Mouse (Mus musculus): ENCODE measurements around the gene Prkca. TPM values are rescaled to one million over a fixed set of nuclear protein-coding genes. Genes with fewer than 3 reads are reported as not detected.

The Prkca gene
- total and polyA plus RNA-seq, 3 experiments: 11.6 to 33.4 (median 32.2) TPM

- H3K4me1 ChIP-seq (ENCODE audit: control insufficient read depth, insufficient read depth, low read length): no peaks in the 10 kb centered on the region; the same call in 1 of the 2 replicates
- H3K79me2 ChIP-seq (replicated peaks; ENCODE audit: control insufficient read depth, insufficient read depth, low read length): no peaks in the 10 kb centered on the region
- no peak overlapping the region for H3K27ac ChIP-seq
- intact Hi-C loops (cut with DNase I): no loop called here
- WGBS: 90% methylated on average over 11 of the region's 11 CpGs
- H3K27me3 ChIP-seq (ENCODE audit: control insufficient read depth, insufficient read depth, low read length): no peaks in the 10 kb centered on the region
- H3K36me3 ChIP-seq (ENCODE audit: control insufficient read depth, insufficient read depth, low read length): no peaks in the 10 kb centered on the region
- H3K9ac ChIP-seq (ENCODE audit: low read depth, low read length): no peak overlapping the region
- TF ChIP-seq CTCF (IDR thresholded peaks at IDR 0.05) (no peak), EP300 (IDR thresholded peaks at IDR 0.05; ENCODE audit: insufficient read depth, low read depth, low read length) (no peak), POLR2A (IDR thresholded peaks at IDR 0.05; ENCODE audit: insufficient read depth, low read depth, low read length) (no peak)
- DNase-seq: no peak
- H3K4me3 ChIP-seq: no peak overlapping the region
Observed at GRCm38 (mm10) chr11:107931288-107931687, 412.4 kb downstream of the Prkca start.

- no peaks in the 10 kb centered on the region; the same call in 1 of the 2 replicates for H3K4me1 ChIP-seq (ENCODE audit: control insufficient read depth, insufficient read depth, low read length)
- TF ChIP-seq EP300 (IDR thresholded peaks at IDR 0.05; ENCODE audit: insufficient read depth, low read depth, low read length): no peak
- TF ChIP-seq CTCF (IDR thresholded peaks at IDR 0.05): no peak
- TF ChIP-seq POLR2A (IDR thresholded peaks at IDR 0.05; ENCODE audit: insufficient read depth, low read depth, low read length): no peak
- H3K27ac ChIP-seq: no peak overlapping the region
- 51% methylated on average over 3 of the region's 3 CpGs for WGBS
- H3K4me3 ChIP-seq: no peak overlapping the region
- no peak for DNase-seq
- H3K79me2 ChIP-seq (replicated peaks; ENCODE audit: control insufficient read depth, insufficient read depth, low read length): no peaks in the 10 kb centered on the region
- no peaks in the 10 kb centered on the region for H3K36me3 ChIP-seq (ENCODE audit: control insufficient read depth, insufficient read depth, low read length)
- H3K9ac ChIP-seq (ENCODE audit: low read depth, low read length): no peak overlapping the region
- H3K27me3 ChIP-seq (ENCODE audit: control insufficient read depth, insufficient read depth, low read length): no peaks in the 10 kb centered on the region
- intact Hi-C loops (cut with DNase I): no loop called here
Observed at GRCm38 (mm10) chr11:107929712-107930111, 414.0 kb downstream of the Prkca start.

- Histone ChIP-seq H3K27me3 (ENCODE audit: control insufficient read depth, insufficient read depth, low read length) (peaks cover 2% of the 10 kb centered on the region; the same call in 1 of the 2 replicates), H3K79me2 (replicated peaks; ENCODE audit: control insufficient read depth, insufficient read depth, low read length) (no peaks in the 10 kb centered on the region), H3K4me3 (no peak overlapping the region), H3K27ac (no peak overlapping the region), H3K36me3 (ENCODE audit: control insufficient read depth, insufficient read depth, low read length) (no peaks in the 10 kb centered on the region), H3K9ac (ENCODE audit: low read depth, low read length) (no peak overlapping the region), H3K4me1 (ENCODE audit: control insufficient read depth, insufficient read depth, low read length) (no peaks in the 10 kb centered on the region)
- TF ChIP-seq EP300 (IDR thresholded peaks at IDR 0.05; ENCODE audit: insufficient read depth, low read depth, low read length) (no peak), POLR2A (IDR thresholded peaks at IDR 0.05; ENCODE audit: insufficient read depth, low read depth, low read length) (no peak), CTCF (IDR thresholded peaks at IDR 0.05) (no peak)
- WGBS: 42% methylated on average over 16 of the region's 16 CpGs
- DNase-seq: no peak
- intact Hi-C loops (cut with DNase I): no loop called here
Observed at GRCm38 (mm10) chr11:107919852-107920508, 423.7 kb downstream of the Prkca start.

- intact Hi-C loops (cut with DNase I): no loop called here
- WGBS: 59% methylated on average over 9 of the region's 9 CpGs
- H3K27me3 ChIP-seq (ENCODE audit: control insufficient read depth, insufficient read depth, low read length): peaks cover 3% of the 10 kb centered on the region; the same call in 1 of the 2 replicates
Observed at GRCm38 (mm10) chr11:107917721-107918235, 425.9 kb downstream of the Prkca start.

GRCm38 (mm10) chr11:107914634-107915226 is 429.0 kb downstream of the Prkca start, which contains the start of gene Cacng5:
TSS of gene Cacng5 (minus strand) at chr11:107915055.
- DNase-seq: no peak
- WGBS: 6% methylated on average over 36 of the region's 36 CpGs
- Histone ChIP-seq H3K79me2 (replicated peaks; ENCODE audit: control insufficient read depth, insufficient read depth, low read length) (no peaks in the 10 kb centered on the region), H3K4me3 (no peak within 1 kb of the TSS), H3K4me1 (ENCODE audit: control insufficient read depth, insufficient read depth, low read length) (no peaks in the 10 kb centered on the region), H3K9ac (ENCODE audit: low read depth, low read length) (no peak within 1 kb of the TSS), H3K27ac (no peak within 1 kb of the TSS), H3K36me3 (ENCODE audit: control insufficient read depth, insufficient read depth, low read length) (no peaks in the 10 kb centered on the region), H3K27me3 (ENCODE audit: control insufficient read depth, insufficient read depth, low read length) (peaks cover 2% of the 10 kb centered on the region; the same call in 1 of the 2 replicates)
- intact Hi-C loops (cut with DNase I): no loop called here
- no peak for TF ChIP-seq POLR2A (IDR thresholded peaks at IDR 0.05; ENCODE audit: insufficient read depth, low read depth, low read length)
- TF ChIP-seq EP300 (IDR thresholded peaks at IDR 0.05; ENCODE audit: insufficient read depth, low read depth, low read length): no peak
- no peak for TF ChIP-seq CTCF (IDR thresholded peaks at IDR 0.05)

More at GRCm38 (mm10) chr11:107917721-107918235, 425.9 kb downstream of the Prkca start:
- no peak overlapping the region for H3K4me3 ChIP-seq
- no peak for TF ChIP-seq EP300 (IDR thresholded peaks at IDR 0.05; ENCODE audit: insufficient read depth, low read depth, low read length)
- TF ChIP-seq CTCF (IDR thresholded peaks at IDR 0.05): no peak
- TF ChIP-seq POLR2A (IDR thresholded peaks at IDR 0.05; ENCODE audit: insufficient read depth, low read depth, low read length): no peak
- H3K36me3 ChIP-seq (ENCODE audit: control insufficient read depth, insufficient read depth, low read length): no peaks in the 10 kb centered on the region
- H3K79me2 ChIP-seq (replicated peaks; ENCODE audit: control insufficient read depth, insufficient read depth, low read length): no peaks in the 10 kb centered on the region
- no peak overlapping the region for H3K9ac ChIP-seq (ENCODE audit: low read depth, low read length)
- no peak for DNase-seq
- H3K27ac ChIP-seq: no peak overlapping the region
- H3K4me1 ChIP-seq (ENCODE audit: control insufficient read depth, insufficient read depth, low read length): no peaks in the 10 kb centered on the region

GRCm38 (mm10) chr11:107913317-107913716 is 430.4 kb downstream of the Prkca start:
- no peaks in the 10 kb centered on the region for H3K4me1 ChIP-seq (ENCODE audit: control insufficient read depth, insufficient read depth, low read length)
- no peaks in the 10 kb centered on the region for H3K79me2 ChIP-seq (replicated peaks; ENCODE audit: control insufficient read depth, insufficient read depth, low read length)
- TF ChIP-seq POLR2A (IDR thresholded peaks at IDR 0.05; ENCODE audit: insufficient read depth, low read depth, low read length) (no peak), CTCF (IDR thresholded peaks at IDR 0.05) (peak; percentile 28; the same call in 1 of the 2 replicates), EP300 (IDR thresholded peaks at IDR 0.05; ENCODE audit: insufficient read depth, low read depth, low read length) (no peak)
- H3K27ac ChIP-seq: no peak overlapping the region
- no peaks in the 10 kb centered on the region for H3K36me3 ChIP-seq (ENCODE audit: control insufficient read depth, insufficient read depth, low read length)
- intact Hi-C loops (cut with DNase I): no loop called here
- peaks cover 1% of the 10 kb centered on the region; the same call in 1 of the 2 replicates for H3K27me3 ChIP-seq (ENCODE audit: control insufficient read depth, insufficient read depth, low read length)
- DNase-seq: no peak
- WGBS: 51% methylated on average over 3 of the region's 3 CpGs
- no peak overlapping the region for H3K9ac ChIP-seq (ENCODE audit: low read depth, low read length)
- H3K4me3 ChIP-seq: no peak overlapping the region

All from heart, adult 2 months (tissue).